Mouse (Mus musculus): ENCODE results near the gene Olfr1425.
"Not testable (repeated sequence)": the region's sequence is repeated elsewhere in the genome, so short reads cannot be mapped to it uniquely, and the experiment has no call there.

Gene Olfr1425

GRCm38 (mm10) chr19:12077631-12078030, at the start of gene Olfr1425:
Gene Olfr1425 (minus strand): TSS chr19:12077731.
- DNase-seq (ENCODE audit: low spot score): not testable (repeated sequence)

- no peak for DNase-seq (ENCODE audit: low spot score)
These were observed 45.6 kb upstream of the Olfr1425 start, which contains the start of gene Olfr76 for GRCm38 (mm10) chr19:12123103-12123502. Gene Olfr76 (minus strand): TSS chr19:12123203.

- no peak for DNase-seq (ENCODE audit: low spot score)
These were observed 38.9 kb upstream of the Olfr1425 start for GRCm38 (mm10) chr19:12116464-12116863.

DNA sequence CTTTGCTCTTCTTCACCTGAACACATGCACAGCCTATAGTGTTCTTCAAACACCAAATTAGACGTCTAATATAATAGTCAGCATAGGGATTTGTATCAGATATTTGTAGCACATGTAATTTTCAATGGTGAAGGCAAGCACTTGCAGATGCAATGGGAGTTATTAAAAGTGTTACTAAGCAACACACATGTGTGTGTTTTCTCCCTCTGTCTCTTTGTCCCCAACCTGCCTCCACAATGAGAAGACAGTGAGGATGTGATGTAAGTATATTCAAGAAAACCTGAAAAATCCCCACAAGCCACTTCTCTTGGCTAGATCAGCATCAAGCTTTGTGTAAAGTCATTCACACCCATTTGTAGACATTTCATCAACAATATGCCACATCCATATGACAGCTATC, 38.3 kb upstream of the Olfr1425 start, which contains the start of gene Olfr1428:
Gene Olfr1428, minus strand, starts transcription at position 101 of the 400 bp plus-strand sequence.
- DNase-seq (ENCODE audit: low spot score): no peak

DNA sequence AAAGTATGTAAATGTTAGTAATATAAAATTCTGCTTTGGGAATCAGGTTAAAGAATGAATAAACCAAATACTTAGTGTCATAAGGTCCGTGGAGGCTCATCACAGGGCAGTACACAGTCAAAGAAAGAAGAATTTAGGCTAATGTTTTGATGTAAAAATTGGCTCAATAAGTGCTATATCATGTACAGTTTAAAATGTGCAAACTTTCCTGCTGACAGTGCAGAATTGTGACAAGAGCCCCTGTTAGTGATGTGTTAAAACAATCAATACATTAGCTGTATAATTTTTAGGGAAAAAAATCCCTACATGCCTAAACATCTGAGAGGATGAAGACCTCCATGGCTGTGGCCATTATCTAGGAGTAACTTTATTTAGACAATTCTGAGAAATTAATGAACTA, 36.3 kb upstream of the Olfr1425 start:
- no peak for DNase-seq (ENCODE audit: low spot score)

DNA sequence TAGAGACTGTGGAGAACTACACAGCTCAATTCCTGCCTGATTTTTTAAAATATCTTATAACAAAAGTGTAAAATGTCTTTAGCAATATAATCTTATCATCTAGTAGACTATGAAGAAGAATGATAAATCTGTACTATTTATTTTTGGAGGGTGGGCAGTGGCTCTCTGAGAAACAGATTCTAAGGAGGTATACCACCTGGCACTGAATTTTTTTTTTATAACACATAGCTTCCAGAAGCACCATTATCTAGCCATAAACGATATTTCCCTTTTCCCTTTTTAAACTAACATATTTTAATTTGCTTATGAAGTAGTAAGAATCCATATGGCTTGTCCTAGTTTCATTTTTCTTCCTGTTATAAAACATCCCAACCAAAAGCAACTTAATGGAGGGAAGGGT, 27.0 kb upstream of the Olfr1425 start:
- no peak for DNase-seq (ENCODE audit: low spot score)

- DNase-seq (ENCODE audit: low spot score): no peak
These were observed 25.7 kb upstream of the Olfr1425 start, which contains the start of gene Olfr1427 for GRCm38 (mm10) chr19:12103234-12103633. Gene Olfr1427 (minus strand): TSS chr19:12103334.

DNA sequence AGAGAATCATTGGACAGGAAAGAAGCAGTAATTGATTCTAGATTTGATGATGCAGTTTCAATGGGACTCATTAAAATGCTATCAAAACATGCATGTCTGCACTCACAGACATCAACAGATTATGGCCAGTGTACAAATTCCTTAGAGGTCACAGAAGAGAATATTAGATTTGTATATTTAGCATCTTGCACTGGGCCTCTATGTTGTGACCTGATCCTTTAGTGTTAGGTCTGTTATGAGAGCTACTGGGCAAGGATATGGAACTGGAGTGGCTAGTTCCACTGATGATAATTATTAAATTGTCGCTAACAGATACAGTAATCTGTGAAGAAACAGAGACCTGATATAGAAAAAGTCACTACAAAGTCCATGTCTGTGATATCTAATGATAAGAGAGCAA, 14.4 kb upstream of the Olfr1425 start, which contains the start of gene Olfr1426:
Gene Olfr1426, minus strand, starts transcription at position 101 of the 400 bp plus-strand sequence.
- no peak for DNase-seq (ENCODE audit: low spot score)

- DNase-seq (ENCODE audit: low spot score): not testable (repeated sequence)
These were observed 8.0 kb downstream of the Olfr1425 start for GRCm38 (mm10) chr19:12069546-12069945.

GRCm38 (mm10) chr19:12067806-12068205, 9.7 kb downstream of the Olfr1425 start:
- DNase-seq (ENCODE audit: low spot score): not testable (repeated sequence)

GRCm38 (mm10) chr19:12062582-12062981, 14.9 kb downstream of the Olfr1425 start, which contains the start of gene Olfr1424:
Gene Olfr1424 (minus strand): TSS chr19:12062682.
- not testable (repeated sequence) for DNase-seq (ENCODE audit: low spot score)

GRCm38 (mm10) chr19:12043163-12043562, 34.4 kb downstream of the Olfr1425 start:
- DNase-seq (ENCODE audit: low spot score): no peak

GRCm38 (mm10) chr19:12041217-12041616, 36.3 kb downstream of the Olfr1425 start, which contains the start of gene Olfr1423:
Gene Olfr1423 (minus strand): TSS chr19:12041317.
- no peak for DNase-seq (ENCODE audit: low spot score)

- no peak for DNase-seq (ENCODE audit: low spot score)
These were observed 39.8 kb downstream of the Olfr1425 start for GRCm38 (mm10) chr19:12037727-12038126.

DNA sequence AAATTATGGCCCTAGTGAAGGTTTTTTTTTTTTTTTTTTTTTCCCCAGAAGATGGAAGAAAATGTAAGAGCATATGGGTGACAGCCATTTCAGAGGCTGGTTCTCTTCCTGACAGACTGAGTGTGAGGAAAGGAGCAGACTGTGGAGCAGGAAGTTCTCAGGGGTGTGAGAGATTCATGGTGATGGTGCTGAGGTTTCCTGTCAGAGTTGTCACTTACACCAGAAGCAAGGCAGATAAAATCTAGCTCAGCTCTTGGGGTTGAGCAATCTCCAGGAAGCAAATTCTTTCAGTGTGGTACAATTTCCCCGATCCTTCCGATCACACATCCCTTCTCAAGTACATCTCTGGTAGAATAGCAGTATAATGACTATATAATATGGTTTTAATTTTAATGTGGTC, 50.9 kb downstream of the Olfr1425 start:
- no peak for DNase-seq (ENCODE audit: low spot score)

DNA sequence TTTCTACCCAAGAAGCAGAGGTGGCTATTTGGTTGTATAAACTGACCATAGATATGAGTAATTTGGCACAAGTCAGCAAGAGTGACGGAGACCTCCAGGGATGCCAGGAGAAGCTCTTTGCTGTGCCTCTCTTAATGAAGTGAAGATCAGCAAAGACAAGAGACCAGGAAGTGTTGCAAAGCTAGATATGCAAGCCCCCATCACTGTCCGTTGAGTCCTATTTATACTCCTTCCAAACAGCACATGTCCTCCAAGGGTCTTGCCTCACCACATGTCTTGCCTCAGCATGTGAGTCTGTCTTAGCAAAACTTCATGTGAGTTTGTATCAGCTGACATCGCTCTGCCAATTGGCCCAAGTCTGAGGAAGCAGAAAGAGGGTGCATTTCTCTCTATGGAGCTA, 52.2 kb downstream of the Olfr1425 start:
- DNase-seq (ENCODE audit: low spot score): no peak

DNA sequence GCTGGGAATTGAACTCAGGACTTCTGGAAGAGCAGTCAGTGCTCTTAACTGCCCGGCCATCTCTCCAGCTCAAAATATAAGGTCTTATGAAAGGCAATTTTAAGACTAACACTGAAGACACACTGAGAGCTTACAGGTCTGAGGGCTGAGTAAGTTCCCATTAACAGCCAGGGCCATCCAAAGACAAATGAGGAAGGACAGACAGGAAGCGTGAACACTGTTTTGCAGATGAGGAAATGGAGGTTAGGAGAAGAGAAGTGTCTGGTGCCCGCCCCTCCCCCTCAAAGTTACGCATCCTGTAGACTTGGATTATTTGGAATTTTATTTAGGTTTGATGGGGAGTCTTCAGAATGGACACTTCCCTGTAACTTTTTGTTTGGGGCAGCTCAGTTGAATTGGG, 53.4 kb downstream of the Olfr1425 start:
- no peak for DNase-seq (ENCODE audit: low spot score)
